Mouse (Mus musculus) testis, adult 2 months (tissue): ENCODE data around the gene Trove2. TPM values are rescaled to one million over a fixed set of nuclear protein-coding genes. Genes with fewer than 3 reads are reported as not detected.
"Not testable (repeated sequence)": the region's sequence is repeated elsewhere in the genome, so short reads cannot be mapped to it uniquely, and the experiment has no call there.

Experiments
- H3K27ac ChIP-seq: fragments of 200-500 bp; 2 replicates; pipeline ENCODE4 v1.5.1; 2012; ENCODE audit warnings: low read depth, low read length; ENCODE audit not compliant: control insufficient read depth, insufficient read depth
- H3K27me3 ChIP-seq: fragments of 200-500 bp; 2 replicates; pipeline ENCODE4 v1.6.1; 2012; ENCODE audit warnings: mild to moderate bottlenecking, low read length, moderate library complexity; ENCODE audit not compliant: control insufficient read depth, insufficient read depth
- H3K36me3 ChIP-seq: fragments of 200-500 bp; 2 replicates; pipeline ENCODE4 v1.6.1; 2012; ENCODE audit warnings: mild to moderate bottlenecking, low read length; ENCODE audit not compliant: control insufficient read depth, insufficient read depth
- H3K4me1 ChIP-seq: fragments of 200-500 bp; 2 replicates; pipeline ENCODE4 v1.6.1; 2012; ENCODE audit warnings: low read length; ENCODE audit not compliant: control insufficient read depth, insufficient read depth
- H3K4me3 ChIP-seq: fragments of 200-500 bp; 2 replicates; pipeline ENCODE4 v1.5.1; 2012; ENCODE audit warnings: low read depth, mild to moderate bottlenecking, low read length, moderate library complexity, mixed read lengths; ENCODE audit not compliant: control insufficient read depth
- CTCF ChIP-seq: fragments of 200-500 bp; IDR thresholded peaks from 2 replicates; pipeline ENCODE4 v1.5.1; 2012; ENCODE audit warnings: low read depth, mild to moderate bottlenecking, inconsistent platforms, low read length, moderate library complexity; ENCODE audit not compliant: control insufficient read depth, insufficient read depth, insufficient replicate concordance
- POLR2A ChIP-seq: fragments of 200-500 bp; IDR thresholded peaks from 2 replicates; pipeline ENCODE4 v1.6.1; 2012; ENCODE audit warnings: low read depth, mild to moderate bottlenecking, inconsistent platforms, low read length, moderate library complexity; ENCODE audit not compliant: control insufficient read depth
- polyA plus RNA-seq: library from polyadenylated mRNA; depleted of rRNA; stranded (reverse); fragments of >200 nt; gene quantifications from 2 replicates; pipeline ENCODE4 v1.2.3, GENCODE M21; 2012

Gene Trove2
- polyA plus RNA-seq, 1 experiment: 0.35 TPM

DNA sequence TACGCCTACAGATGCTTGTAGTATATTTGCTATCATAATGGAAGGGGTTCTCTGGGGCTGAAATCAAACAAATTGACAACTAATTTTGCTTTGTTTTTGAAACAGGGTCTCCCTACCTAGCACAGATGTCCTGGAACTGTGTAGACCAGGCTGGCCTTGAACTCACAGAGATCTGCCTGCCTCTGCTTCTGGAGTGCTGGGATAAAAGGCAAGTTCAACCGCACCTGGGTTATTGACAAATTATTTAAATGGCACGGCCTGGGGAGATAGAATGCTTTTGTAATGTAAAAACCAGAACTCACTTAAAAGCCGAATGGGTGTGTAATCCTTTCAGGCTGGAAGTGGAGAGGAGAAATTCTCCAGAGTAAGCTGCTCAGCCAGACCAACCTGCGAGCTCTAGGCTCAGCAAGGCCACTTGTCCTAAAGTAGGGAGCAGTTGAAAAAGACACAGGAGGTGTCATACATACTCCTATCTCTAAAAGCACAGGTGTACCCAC, 42.9 kb downstream of the Trove2 start:
- no peak for TF ChIP-seq POLR2A
- TF ChIP-seq CTCF: no peak
- Histone ChIP-seq H3K4me3 (no peak overlapping the region), H3K27me3 (no peaks in the 10 kb centered on the region)

DNA sequence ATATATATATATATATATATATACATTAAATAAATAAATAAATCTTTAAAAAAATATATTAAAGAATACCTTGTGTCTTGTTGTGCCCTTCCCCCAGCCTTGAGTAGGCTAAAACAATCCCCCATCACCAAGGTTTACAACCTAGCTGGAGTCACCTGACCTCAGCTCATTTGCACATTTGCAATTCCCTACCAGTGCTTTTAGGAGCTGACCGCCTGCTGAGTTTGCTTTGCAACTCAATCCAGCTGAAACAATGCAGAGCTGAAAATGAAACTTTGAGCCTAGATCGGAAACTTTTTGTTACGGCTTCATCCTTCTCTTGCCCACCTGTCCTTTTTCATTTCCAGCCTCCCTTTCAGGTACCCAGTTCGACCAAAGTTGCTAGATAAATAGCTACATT, 45.2 kb downstream of the Trove2 start:
- no peak overlapping the region for H3K27ac ChIP-seq
- TF ChIP-seq POLR2A (no peak), CTCF (no peak)
- H3K27me3 ChIP-seq: no peaks in the 10 kb centered on the region
- no peak overlapping the region for H3K4me3 ChIP-seq
- no peaks in the 10 kb centered on the region for H3K36me3 ChIP-seq
- no peaks in the 10 kb centered on the region for H3K4me1 ChIP-seq

More for the DNA sequence above, 42.9 kb downstream of the Trove2 start:
- Histone ChIP-seq H3K4me1 (no peaks in the 10 kb centered on the region; the same call in 1 of the 2 replicates), H3K27ac (no peak overlapping the region), H3K36me3 (no peaks in the 10 kb centered on the region)

- Histone ChIP-seq H3K36me3 (no peaks in the 10 kb centered on the region), H3K27ac (no peak overlapping the region), H3K4me3 (no peak overlapping the region), H3K4me1 (no peaks in the 10 kb centered on the region), H3K27me3 (no peaks in the 10 kb centered on the region)
- TF ChIP-seq POLR2A: no peak
- TF ChIP-seq CTCF: no peak
These were observed 46.0 kb downstream of the Trove2 start for GRCm38 (mm10) chr1:143730899-143731298.

DNA sequence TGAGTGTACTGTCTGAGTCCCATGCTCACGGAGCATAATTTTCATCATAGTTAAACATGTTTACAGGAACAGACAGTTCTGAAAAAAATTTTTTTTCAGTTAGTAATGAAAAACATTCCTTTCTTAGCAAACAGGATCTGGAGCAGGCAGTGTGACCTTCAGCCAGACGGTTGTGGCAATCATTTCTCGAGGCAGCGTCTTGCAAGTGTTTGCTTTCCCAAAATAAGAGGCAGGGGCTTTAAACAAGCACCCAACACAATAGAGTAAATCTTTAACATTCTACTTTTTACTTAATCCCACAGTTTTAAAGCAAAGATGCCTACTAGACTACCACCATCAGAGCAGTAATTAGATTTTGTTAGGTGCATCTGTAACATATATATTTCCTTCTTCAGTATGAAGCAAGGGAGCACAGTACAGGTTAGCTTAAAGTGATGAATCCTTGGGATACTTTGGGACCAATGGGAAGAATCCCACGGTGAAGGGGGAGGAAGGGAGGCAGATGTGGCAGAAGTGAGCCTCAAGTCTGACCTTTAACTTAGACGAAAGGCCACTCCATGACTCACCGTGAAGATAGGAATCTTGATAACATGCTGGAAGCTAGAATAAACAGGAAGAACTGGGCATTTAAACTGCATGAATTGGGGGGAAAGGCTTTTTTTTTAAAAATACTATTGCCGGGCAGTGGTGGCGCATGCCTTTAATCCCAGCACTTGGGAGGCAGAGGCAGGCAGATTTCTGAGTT, 49.0 kb downstream of the Trove2 start:
- Histone ChIP-seq H3K27me3 (no peaks in the 10 kb centered on the region), H3K27ac (no peak overlapping the region; the same call in 1 of the 2 replicates), H3K4me1 (no peaks in the 10 kb centered on the region), H3K36me3 (no peaks in the 10 kb centered on the region), H3K4me3 (no peak overlapping the region)
- TF ChIP-seq POLR2A (no peak), CTCF (no peak)

- Histone ChIP-seq H3K27ac (no peak overlapping the region), H3K27me3 (no peaks in the 10 kb centered on the region), H3K36me3 (no peaks in the 10 kb centered on the region), H3K4me1 (no peaks in the 10 kb centered on the region), H3K4me3 (no peak overlapping the region)
- TF ChIP-seq POLR2A (no peak), CTCF (no peak)
These were observed 52.3 kb downstream of the Trove2 start for GRCm38 (mm10) chr1:143724456-143725064.

DNA sequence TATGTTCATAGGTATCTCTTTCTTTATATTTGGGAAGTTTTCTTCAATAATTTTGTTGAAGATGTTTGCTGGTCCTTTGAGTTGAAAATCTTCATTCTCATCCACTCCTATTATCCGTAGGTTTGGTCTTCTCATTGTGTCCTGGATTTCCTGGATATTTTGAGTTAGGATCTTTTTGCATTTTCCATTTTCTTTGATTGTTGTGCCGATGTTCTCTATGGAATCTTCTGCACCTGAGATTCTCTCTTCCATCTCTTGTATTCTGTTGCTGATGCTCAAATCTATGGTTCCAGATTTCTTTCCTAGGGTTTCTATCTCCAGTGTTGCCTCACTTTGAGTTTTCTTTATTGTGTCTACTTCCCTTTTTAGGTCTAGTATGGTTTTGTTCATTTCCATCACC, 60.8 kb downstream of the Trove2 start, which contains the start of gene Glrx2:
Gene Glrx2, plus strand, starts transcription at position 301 of the 400 bp plus-strand sequence.
- H3K36me3 ChIP-seq, H3K4me3 ChIP-seq, H3K4me1 ChIP-seq, H3K27me3 ChIP-seq, H3K27ac ChIP-seq: not testable (repeated sequence)

DNA sequence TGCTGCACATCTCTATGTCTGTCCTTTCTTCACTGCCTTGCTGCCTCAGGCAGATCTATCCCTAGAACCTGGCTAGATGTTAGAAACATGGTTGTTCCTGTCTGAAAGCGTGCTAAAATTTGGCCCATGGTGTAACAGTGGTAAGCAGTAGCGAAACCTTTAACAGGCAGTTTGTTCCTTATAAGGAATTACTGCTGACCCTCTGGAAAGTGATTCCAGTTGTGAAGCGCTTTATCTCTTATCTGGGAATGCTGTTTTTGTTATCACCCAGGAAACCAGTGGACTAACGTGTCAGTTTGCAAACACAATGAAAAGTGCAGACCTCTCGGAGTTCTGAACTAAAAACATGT, 66.3 kb downstream of the Trove2 start:
- Histone ChIP-seq H3K4me1 (peaks cover 2% of the 10 kb centered on the region; the same call in 1 of the 2 replicates), H3K4me3 (no peak overlapping the region), H3K27ac (no peak overlapping the region), H3K27me3 (no peaks in the 10 kb centered on the region), H3K36me3 (no peaks in the 10 kb centered on the region)
- TF ChIP-seq POLR2A (no peak), CTCF (no peak)
